Mouse (Mus musculus): ENCODE data around the gene Cox6a1.
"Not testable (repeated sequence)": the region's sequence is repeated elsewhere in the genome, so short reads cannot be mapped to it uniquely, and the experiment has no call there.

Cox6a1 gene

DNA sequence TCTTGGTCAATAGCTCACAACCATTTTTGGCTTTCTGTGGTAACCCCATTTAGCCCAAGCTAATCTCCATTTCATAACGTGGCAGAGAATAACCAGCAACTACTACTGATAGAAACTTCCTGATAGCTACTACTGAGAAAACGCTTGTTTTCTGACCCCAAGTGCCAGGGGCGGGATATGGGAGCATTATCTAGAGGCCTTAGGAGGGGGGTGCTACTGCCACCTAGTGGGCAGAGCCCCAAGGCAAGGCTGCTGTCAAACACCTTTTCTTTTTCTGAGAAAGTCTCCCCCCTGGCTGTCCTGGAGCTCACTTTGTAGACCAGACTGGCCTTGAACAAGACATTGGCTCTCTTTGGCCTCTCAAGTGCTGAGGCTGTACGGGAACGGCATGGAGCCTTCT lies 1.2 kb downstream of the Cox6a1 start:
- peak; percentile 74 for DNase-seq

DNA sequence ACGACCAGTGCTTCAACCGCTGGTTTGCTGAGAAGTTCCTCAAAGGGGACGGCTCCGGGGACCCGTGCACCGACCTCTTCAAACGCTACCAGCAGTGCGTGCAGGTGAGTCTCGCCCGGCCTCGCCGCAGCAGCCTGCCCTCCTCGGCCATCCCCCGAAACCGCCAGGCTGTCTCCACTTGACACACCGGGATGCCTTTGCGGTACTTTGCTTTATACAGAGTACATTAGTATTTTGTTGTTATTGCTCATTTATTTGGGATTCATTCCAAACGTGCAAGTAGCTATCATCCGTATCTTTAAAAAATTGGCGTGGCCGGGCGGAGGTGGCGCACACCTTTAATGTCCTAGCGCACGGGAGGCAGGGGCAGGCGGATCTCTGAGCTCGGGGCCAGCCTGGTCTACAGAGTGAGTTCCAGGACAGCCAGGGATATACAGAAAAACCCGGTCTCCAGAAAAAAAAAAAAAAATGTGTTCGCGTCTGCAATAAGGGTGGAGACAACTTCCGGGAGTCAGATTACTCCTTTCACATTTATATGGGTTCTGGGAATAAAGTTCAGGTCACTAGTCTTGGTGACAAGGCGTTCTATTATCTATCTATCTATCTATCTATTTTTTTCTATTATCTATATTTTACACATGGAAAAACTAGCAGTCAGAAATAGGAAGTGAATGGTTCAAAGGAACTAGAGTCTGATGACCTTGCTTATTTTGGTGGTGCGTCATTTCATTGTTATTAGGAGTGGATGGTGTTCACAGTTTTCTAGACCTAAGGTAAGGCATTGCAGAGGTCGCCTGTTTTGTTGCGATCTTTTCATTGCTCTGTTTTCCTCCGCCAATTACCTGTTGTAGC lies 7.2 kb downstream of the Cox6a1 start:
- DNase-seq = no peak

DNA sequence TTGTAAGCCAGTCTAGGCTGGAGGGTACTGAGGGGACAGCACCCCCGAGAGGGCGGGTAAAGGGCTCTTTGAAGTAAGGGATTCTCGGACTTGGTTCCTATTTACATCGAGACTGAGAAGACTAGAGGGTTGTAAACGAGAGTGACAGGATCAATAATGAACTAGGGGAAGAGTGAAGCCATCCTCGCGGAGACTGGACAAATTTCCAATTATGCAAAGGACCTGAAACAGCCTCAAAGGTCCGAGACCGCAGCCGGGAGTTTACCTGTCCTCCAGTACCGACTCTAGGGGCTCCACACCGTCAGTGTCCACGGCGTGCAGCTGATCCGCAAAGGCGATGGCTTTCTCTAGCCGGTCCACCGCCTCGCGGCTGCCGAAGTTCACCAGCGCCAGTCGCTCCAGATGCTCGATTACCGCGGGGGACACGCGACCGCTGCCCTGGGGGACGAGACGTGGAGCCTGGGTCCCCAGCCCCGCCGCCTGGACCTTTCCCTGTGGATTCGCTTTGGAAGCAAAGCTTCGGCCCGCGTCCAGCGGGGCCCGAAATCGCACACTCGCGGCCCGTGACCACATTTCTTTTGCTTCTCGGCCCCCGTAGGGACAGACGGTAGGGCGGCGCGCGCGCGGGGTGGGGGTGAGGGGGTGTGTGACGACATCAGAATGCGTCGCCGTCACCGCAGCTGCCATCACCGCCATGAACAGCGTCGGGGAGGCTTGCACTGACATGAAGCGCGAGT lies 8.0 kb downstream of the Cox6a1 start, which contains the start of the genes Gatc and Triap1:
Gene Gatc, minus strand, starts transcription at position 602 of the 737 bp plus-strand sequence.
Gene Triap1, plus strand, starts transcription at position 649 of the 737 bp plus-strand sequence.
- DNase-seq = peak; percentile 85

DNA sequence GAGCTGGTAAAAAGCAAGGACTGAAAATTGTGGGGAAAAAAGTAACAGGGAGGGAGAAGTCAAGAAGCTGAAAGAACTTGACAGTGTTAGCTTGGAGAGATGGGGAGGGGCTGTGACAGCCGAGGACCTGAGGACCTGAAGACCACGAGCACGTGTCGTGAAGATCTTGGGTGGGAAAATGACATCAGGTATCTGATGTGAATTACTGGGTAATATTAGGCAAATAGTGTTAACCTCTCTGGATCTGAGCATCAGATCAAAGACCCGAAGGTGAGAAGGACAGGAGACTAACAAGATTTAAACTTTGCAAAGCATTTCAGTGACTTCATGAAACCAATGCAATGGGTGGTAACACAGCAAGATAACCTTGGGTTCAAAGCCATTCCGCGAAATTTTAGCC lies 8.8 kb downstream of the Cox6a1 start:
- no peak for DNase-seq

DNA sequence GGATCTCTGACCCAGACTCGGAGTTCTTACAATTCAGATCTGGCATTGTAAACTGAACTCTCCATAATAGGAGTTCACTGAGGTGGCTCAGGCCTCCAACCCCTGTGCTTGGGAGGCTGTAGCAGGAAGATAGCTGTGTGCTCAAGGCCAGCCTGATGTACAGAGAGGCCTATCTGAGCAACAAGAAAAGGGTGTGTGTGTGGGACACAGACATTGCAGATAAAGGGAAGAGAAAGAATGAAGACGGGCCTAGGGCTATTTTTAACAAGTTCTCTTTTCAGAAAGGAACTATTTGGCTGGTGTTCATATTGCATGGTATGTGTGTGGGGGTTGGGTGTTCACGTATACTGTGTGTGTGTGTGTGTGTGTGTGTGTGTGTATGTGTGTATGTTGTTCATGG lies 15.2 kb downstream of the Cox6a1 start:
- DNase-seq = no peak

DNA sequence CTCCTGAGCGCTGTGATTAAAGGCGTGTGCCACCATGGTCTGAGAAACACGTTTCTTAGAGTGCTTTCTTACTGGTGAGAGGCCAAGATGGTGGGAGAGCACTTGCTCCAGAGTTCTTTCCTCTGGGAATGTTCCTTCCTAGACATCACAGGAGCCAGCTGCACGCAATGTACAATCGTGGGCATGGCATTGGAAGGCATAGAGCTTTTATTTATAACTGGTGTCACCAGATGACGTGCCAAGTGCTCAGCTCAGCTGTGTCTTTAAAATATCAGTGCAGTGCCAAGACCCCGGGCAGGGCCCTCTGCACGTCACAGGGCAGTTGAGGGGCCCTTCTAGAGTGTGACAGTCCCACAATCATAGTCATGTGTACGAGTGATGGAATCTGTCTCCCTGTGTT lies 17.8 kb downstream of the Cox6a1 start:
- DNase-seq = no peak

DNA sequence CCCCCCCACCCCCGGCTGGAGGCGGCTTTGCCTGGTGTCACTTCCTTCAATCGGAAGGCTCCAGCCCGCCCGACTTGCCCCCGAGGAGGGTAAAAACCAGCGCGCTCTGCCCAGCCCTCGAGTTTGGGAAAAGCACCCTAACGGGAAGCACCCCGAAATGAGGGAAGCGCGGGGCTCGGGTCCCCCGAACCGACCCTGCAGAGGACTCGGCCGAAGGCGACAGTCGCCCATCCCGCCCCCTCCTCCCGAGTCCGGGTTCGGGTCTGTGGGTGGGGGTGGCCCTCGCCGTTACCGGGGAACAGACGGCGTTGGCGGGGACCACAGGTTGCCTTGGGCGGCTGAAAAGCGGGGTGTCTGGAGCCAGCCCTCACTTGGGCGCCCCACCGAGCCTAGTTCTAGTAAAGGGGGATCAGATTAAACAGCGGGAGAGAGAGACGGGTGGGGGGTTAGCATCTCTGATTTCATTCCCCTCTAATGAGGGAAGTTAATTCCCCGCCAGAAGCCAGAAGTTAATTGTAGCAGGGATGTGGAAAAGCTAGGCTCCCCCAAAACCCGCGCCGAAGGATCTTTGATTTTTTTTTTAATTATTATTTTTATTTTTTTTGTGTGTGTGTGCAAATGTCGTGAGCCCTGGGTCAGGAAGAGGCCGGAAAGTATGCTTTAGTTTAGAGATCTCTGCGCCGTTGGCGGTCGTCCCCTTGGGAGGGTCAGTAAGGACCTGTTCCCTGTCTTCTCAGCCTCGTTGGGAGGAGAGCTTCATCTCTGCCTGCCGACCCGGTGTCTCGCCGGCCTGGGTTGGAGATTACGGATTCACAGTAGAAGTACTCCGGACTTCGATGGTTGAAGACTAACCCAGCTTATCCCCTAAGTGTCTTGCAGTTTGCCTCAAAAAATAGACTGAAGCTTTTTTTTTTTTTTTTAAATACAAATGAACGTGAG lies 20.9 kb downstream of the Cox6a1 start:
- DNase-seq = peak; percentile 70

DNA sequence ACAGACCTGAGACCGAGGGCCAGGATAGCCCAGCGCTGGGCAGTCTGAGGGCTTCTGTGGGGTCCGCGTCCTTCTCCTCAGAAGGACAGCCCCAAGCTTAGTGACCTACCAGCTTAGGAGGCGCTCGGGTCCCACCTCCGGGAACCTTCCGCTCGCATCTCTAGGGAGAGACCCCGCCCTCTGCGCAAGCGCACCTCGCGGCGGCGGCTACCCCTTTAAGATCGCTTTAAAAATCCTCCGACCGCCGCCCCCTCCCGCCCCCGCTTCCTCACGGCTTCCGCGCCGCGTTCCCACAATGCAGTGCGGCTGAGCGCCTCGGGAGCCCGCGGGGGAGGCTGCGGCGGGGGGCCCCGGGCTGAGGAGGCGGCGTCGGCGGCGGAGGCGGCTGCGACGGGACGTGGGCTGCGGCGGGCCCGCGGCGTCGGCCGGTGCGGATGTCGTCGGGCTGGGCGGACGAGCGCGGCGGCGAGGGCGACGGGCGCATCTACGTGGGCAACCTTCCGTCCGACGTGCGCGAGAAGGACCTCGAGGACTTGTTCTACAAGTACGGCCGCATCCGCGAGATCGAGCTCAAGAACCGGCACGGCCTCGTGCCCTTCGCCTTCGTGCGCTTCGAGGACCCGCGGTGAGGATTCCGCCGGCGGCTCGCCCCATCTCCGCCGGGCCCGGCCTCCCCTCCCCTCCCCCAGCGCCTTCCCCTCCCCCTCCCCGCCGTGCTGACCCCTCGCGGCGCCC lies 21.7 kb downstream of the Cox6a1 start, which contains the start of gene Srsf9:
Gene Srsf9, plus strand, starts transcription at position 303 of the 735 bp plus-strand sequence.
- DNase-seq = peak; percentile 95

DNA sequence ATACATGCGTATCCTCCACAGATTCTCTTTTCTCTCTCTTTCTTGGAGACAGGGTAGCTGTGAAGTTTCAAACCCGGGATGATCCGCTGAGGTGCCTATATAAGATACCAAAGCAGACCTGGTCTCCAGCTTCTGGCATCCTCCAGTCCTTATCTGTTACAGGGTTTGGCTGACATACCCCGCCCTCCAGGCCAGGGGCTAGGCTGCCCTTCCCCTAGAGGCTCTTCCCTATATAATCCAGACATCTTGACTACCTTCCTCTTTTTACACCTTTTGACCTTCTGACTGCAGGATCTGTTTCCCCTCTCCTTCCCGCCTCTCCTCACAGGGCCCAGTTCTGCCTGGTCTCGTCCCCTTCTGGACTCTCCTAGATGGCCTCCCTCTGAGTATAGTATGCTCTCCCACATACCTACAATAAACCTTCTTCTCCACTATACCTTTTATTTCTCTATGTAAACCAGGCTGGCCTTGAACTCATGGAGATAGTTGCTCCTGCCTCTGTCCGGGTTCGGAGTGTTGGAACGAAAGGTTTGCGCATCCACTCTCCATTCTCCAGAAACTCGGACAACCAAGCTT lies 22.4 kb downstream of the Cox6a1 start:
- no peak for DNase-seq

DNA sequence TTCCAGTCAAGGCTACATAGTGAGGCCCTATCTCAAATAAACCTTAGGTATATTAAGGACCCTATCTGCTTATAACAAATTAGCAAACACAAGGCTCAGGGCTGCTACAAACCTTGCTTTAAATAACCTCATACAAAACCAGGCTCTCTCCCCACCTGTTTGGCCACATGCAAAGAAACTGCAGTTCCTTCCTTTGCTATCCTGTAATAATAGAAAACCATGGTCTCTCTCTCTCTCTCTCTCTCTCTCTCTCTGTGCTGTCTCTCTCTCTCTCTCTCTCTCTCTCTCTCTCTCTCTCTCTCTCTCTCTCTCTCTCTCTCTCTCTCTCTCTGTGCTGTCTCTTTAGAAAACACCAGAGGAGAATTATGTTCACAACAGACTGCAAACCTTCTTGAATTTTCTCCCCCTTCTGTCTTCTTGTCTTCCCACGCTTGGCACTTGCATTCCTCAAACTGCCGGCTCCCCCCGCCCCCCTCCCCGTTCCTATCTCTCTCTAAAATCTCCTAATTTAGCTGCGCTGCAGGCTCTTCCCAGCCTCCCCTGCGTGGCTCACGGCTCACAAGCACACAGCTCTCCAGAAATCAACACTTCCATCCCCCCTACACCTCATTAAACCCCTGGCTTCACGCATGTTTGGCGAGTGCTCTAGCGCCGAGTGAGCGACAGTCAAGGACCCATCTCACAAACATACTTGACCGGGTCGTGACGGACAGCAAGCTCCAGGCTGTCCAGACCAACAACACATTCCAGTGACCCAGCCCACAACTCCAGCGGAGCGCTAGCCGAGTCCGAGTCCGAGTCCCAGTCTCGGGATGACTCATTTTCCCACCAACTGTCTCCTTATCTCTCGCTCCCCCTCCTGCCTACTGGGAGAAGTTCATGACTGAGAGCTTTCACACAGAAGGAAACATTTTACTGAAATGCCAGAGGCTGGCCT lies 29.5 kb downstream of the Cox6a1 start:
- DNase-seq = peak; percentile 78

DNA sequence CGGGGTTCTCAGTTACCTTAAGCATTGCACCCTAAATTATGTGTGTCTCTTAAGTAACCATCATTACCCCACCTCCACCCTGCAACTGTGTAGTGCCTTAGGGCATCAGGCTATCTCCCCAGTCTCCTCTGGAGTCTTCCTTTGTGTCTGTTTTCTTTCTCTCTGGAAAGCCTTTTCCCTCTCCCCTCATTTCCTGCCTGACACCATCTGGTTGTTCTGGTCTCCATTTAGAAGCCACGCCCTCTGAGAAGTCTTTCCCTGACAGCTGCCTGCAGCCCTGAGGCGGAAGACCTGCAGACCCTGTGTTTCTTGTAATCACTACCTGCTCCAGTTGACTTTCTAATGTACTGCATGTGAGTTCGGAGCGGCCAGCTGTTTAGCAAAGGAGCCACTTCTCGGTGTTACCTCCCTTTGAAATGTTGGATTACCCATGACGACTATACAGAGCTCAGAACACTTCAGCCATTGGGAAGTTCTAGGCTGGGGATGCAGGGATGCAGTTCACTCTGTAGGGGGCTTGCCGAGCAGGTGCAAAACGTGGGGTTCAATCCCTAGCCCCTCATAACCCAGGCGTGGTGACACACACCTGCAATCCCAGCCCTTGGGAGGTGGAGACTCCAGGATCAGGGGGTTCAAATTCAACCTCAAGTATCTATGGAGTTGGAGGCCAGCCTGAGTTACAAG lies 31.0 kb downstream of the Cox6a1 start:
- DNase-seq = no peak

DNA sequence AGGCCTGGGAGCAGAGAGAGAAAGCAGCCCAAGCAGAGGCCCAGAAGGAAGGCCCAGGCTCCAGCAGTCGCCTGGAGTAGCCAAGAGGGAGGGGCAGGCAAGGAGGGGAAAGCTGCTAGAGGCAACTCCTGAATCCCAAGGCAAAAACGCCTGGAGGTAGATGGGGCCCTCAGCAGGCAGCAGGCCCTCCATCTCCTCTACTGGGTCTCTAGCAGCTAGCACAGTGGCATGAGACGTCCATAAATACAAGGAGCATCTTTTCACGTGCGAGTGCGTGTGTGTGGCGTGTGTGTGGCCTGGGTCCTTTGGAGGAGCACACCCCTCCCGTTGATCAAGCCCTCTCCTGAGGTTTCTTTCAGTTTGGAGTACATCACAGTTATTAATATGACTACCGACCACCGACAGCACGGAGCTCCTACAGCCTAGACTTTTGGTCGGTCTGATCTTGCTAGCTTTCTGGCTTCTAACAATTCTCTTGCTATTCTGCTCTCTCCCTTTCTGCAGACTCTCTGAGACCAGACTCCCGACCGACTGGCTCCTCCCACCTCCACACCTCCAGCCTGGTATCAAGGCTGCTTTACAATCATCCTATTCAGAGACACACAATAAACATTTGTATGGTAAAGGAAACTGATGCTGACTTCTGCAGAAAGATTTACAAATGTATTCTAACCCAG lies 31.7 kb downstream of the Cox6a1 start:
- no peak for DNase-seq

DNA sequence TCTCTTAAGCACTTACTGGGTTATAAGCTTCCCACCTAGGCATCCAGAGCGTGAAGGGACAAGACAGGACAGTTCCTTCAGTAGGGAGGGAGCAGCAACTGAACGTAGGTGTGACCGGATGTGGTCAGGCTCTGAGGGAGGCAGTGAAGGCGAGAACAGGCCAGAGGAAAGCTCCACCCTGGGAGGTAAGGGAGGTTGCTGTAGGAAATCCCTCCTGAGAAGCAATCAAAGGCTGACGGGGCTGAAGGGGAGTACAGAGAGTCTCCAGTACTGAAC lies 35.2 kb downstream of the Cox6a1 start:
- no peak for DNase-seq

DNA sequence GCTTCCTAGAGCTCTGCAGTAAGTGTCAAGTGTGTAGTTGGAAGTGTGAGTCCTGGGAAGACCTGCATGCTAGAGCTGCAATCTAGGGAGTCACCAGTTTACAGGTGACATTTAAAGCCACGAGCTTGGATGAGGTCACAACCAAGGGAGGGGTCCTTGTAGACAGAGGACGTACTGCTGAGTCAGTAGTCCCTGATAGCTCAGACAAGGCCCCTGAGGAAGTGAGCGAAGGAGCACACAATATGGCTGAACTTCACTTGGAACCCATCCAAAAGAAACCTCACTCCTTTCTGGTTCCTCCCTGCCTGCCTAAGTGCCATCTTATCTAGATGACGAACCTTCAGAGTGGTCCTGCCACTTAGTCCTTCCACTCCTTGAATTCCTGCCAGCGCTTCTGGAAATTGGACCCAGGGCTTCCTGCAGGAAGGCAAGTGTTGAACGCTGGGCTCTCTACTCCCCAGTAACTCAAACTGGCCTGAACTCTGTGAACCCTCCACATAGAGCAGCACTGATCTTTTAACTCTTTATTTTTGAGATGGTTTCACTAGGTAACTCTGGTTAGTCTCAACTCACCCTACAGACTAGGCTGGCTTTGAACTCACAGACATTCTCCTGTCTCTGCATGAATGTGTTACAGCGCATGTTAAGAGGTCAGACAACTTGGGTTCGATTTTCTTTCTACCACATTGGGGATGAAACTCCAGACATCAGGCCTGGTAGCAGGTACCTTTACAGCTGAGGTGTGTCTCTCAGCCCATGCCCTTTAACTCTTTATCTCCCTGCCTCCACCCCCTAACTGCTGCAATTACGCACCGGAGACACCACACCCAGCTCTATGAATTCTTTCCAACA lies 35.7 kb downstream of the Cox6a1 start:
- DNase-seq = no peak

DNA sequence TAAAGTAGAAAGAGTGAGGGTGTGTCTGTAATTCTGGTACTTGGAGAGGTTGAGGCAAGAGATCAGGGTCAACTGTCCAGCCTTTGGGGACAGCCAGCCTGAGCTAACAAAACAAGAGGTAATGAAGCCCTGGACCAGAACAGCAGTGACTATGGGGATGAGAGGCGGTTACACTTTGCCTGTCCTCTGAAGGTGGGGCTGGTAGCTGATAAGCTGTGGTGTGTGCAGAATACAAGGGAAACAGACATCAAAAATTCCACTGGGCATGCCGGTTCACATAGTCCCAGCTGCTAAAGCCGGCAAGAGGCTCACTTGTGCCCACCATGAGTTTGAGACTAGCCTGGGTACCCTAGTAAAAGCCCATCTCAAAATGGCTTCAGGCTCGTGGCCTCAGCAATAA lies 36.4 kb downstream of the Cox6a1 start:
- no peak for DNase-seq

DNA sequence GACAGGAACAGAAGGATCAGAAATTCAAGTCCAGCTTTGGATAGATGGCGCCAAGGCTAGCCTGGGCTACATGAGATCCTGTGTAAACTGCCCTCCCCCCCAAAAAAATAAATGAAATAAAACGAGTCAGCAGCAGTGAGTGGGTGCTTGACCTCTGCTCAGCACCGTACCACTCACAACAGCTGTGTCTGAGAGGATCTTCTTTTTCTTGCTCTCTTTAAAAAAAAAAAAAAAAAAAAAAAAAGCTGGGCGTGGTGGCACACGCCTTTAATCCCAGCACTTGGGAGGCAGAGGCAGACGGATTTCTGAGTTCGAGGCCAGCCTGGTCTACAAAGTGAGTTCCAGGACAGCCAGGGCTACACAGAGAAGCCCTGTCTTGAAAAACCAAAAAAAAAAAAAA lies 46.6 kb downstream of the Cox6a1 start:
- not testable (repeated sequence) for DNase-seq

DNA sequence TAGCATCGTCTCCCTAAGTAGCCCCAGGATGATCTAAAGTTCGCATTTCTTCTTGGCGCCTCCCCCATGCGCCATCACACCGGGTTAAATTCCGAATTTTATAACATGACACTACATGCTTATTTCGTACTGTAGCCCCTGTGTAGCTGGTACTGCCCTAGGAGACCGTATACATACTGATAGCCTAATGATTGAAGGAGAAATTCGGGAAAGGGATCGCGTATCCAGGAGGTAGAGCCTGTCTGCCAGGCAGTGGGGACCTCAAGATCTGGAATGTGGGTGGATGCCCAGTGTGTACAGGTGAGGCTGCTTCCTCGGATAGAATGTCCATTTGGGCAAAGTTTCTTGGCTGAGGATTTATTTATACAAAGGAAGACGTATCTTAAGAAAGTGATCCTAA lies 47.2 kb downstream of the Cox6a1 start:
- DNase-seq = no peak

DNA sequence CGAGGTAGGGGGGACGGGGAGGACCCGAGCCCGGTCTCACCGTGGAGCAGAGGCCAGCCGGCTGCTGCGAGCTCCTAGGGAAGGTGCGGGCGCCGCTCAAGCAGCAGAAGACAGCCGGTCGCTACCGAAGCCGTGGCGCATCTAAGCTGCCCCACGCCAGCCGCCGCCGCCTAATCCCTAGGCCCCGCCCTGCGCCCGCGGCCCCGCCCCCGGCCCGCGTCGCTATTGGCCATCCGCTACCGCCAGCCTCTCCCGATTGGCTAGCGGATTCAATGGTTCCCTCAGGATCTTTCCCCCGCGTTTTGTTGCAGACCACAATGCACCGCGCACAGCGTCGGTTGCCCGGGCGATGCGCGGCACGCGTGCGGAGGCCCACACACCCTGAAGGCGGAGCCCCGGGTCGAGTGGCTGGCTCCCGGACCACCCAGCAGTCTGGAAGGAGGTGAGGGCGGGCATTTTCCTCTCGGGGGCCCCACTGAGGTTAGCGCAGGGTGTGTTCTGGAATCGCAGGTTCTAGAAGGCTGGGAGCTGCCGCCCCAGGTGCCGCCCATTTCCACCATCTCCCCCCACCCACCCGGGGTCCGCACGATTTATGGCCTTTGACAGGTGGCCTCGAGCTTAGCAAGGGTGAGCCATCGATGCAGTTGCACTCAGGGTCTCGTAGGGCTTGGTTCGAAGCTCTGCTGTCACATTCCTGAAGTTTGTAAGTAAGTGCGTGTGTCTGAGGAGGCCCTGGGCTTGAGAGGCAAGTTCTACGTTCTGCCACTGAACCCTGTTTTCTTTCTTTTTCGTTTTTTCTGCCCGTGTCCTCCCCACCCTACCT lies 47.8 kb downstream of the Cox6a1 start, which contains the start of gene Dynll1:
Gene Dynll1, minus strand, starts transcription at position 208 of the 823 bp plus-strand sequence.
- peak; percentile 98 for DNase-seq

Data from cerebellum, adult 11-12 months (tissue).